Mouse (Mus musculus) frontal cortex, postnatal 25 days (tissue): ENCODE measurements around the gene Sftpd.
A peak's percentile ranks its signal among the peaks of the same experiment; 100 is the strongest.

Experiments used
- DNase-seq, 2 experiments: peaks; one replicate each; pipeline ENCODE4 v3.0.0; 2022; ENCODE audit warnings: low spot score in 2 of 2

Gene Sftpd

DNA sequence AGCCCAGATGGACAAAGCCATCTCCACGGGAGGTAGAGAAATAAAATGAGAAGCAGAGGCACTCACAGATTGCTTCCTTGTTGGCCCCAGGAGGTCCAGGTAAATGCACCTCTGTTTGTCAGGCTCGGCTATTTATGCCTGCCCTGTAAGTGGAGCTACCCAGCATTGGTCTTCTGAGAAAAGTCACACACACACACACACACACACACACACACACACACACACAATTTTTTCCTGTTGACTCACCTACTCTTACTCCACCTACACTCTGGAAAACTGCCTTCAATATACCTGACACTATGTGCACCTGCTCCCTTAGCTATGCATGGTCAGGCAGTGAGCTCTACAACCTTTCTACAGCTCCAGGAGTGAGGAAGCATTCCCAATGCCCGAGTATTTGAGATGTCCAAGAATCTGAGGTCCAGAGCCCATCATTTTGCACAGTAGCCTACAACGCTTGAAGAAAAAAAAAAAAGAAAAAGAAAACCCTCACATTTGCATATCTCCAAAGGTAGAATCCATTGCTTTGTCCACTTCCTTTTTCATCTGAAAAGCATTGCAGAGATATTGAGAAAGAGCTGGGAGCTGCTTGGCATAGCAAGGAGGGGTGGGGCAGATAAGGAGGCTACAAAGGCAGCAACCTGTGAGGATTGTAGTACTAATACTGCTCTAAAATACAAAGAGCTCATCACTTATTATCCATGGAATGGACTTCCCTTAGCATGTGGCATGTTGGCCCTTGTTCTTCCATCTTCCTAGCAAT lies at the start of gene Sftpd:
Gene Sftpd (minus strand): TSS at position 91 of the 763 bp plus-strand sequence.
- DNase-seq: no peak

DNA sequence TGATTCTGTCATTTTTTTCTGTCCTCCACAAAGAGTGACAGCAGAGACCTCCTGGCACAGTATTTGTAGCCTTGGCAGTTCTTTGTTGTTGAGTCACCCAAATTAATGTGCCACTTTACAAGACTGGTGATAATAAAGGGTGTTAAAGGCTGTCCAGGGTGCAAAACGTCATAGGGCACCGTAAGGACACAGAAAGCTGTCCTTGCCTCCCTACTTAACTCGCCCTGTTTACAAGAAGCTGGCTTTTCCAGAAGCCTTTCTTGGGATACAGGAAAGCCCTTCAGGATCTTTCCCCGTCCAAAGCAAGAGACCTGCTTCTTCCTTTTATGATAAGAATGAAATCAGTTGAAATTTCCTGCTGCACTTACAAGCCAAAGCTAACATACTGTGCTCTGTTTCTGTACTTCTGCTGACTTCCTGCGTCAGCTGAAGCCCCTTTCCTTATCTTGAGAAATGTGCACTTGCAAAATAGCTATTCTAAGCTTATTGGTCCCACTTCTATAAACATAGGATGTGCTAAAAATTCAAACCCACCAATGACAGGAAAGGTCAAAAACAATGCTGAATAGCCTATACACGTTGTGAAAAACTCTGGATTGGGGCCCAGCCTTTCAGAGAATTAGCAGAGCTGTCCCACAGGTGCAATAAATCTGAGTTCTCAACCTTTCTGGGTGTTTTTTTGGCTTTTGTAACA lies 13.2 kb upstream of the Sftpd start:
- no peak for DNase-seq

DNA sequence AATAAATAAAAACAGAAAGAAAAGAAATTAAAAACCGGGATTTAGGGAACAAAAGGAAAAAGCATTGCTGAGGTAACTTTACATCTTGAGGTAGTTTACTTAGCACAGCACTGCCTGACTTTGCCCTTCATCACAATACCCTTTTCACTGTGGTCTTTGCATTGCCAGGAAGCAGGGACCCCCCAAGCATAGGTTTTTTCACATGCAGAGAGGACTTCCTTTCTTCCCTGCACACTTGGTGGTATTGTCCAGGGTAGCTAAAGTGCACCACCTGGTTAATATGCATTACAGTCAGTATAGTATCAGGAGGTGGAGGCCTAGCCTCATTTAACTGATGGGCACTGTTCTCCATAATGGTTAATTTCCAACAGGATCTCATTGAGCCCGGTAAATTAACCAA lies 4.5 kb upstream of the Sftpd start:
- no peak for DNase-seq

DNA sequence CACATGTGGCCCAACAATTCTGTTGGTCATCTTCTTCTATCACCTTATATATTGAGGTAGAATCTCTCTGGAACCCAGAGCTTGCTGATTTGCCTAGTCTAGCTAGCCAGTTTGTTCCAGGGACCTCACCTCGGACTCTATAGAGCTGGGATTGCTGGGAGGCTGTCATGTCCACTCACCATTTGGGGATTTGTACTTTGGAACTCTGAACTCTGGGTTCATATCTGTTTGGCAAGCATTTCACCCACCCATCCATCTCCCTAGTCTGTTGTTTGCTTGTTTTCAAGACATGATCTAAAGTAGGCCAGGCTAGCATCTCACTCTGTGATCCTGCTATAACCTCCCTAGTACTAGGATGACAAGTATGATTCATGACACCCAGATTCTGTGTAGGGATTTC lies 10.1 kb downstream of the Sftpd start:
- DNase-seq: no peak

DNA sequence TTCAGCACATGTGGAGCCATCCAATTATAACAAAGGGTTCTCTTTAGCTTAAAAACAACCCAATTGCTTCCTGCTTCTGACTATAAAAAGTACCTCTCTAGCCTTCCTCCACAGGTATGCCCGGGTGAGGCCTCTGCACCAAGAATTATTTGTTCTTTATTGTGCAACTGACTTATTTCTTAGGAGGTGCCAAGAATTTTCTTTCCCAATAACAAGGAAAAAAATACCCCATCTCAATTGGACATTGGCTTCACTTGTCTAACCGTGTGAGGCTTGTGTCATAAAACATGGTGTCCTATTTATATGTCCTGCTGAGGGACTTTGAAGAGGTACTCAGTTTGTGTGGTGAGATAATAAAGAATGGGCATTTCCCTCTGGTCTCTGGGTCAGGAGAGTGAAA lies 14.4 kb downstream of the Sftpd start:
- no peak for DNase-seq

DNA sequence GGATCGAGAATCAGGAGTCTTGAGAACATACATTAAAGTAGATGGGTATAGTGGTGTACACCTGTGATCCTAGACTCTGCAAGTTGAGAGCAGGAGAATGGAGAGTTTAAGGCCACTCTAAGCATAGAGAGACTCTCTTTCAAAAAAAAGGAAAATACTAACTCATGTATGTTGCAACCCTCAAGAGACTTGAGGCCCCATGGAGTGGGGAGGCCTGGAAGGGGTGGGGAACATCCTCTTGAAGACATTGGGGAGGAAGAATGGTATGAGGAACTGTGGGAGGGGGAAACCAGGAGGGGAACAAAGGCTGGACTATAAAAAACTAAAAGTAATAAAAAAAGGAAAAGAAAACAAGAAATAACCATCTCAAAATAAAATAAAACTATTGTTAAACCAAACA lies 16.4 kb downstream of the Sftpd start:
- DNase-seq: no peak

DNA sequence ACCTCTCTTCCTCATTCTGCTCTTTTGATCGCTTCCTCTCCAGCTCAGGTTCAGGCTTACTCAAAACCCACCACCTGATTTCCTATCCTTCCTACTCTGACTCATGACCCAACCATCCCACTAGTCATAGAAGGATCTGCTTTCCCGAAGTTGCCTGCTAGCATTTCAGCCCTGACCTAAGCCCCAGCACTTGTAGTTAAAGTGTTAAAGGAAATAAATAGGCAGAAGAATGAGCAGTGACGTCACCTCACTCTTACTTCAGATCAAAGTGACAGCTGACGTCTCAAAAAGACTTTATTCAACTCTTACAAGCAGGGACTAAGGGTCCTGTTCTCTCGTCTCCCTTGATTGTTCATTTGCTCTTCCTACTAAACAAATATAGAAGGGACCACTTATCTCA lies 17.7 kb downstream of the Sftpd start:
- no peak for DNase-seq

DNA sequence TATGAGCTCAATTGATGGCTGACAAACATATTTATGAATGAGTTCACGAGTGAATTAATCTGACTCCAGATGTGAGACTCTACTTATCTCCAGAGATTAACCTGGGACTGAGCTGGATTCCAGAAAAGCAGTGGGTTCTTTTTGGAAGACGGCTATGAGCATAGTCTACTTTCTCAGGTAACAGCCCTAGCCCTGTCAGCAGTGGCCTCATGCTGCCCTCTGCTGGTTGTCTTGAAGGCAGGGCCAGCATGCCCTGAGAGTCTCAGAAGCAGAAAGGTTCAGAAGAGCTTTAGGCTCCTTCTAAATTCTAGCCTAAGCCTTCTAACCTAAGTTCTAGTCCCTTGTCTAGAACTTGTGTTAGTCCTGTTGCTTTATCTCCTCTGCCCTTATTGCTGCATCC lies 22.3 kb downstream of the Sftpd start:
- DNase-seq: peak; percentile 4 to 11

DNA sequence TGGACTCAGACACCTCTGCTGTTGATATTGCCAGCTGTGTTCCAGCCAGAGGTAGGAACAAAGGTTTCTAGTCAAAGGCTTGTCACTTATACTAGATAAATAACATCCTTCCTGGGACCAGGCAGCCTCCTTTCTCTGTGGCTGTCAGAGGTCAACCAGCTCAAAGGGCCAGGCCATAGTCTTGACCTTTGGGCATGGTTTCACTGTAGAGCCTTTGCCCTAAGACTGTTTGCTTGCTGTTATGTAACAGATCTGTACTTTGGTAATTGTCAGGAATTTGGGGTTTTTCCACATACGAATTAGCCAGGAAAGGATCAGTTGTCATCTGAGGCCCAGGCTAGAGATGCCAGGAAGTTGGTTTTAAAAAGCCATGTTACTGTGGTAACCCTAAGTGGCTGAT lies 24.2 kb downstream of the Sftpd start:
- no peak for DNase-seq

DNA sequence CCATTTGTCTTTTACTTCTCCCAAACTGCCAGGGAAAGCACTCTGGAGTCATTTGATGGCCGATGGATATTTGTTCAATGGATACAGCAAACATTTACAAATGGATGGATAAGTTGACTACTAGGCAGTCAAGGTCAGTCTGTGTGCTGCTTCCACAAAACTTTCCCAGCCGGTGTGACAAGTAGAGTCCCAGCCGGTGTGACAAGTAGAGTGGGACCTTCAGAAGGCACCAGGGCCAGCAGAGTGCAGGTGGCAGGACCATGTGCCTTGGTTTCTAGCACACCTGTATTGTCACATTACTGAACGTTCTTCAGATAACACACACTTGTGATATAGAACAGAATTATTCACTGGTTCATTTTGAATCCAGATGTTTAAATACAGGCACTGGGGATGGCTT lies 24.9 kb downstream of the Sftpd start:
- DNase-seq: no peak

DNA sequence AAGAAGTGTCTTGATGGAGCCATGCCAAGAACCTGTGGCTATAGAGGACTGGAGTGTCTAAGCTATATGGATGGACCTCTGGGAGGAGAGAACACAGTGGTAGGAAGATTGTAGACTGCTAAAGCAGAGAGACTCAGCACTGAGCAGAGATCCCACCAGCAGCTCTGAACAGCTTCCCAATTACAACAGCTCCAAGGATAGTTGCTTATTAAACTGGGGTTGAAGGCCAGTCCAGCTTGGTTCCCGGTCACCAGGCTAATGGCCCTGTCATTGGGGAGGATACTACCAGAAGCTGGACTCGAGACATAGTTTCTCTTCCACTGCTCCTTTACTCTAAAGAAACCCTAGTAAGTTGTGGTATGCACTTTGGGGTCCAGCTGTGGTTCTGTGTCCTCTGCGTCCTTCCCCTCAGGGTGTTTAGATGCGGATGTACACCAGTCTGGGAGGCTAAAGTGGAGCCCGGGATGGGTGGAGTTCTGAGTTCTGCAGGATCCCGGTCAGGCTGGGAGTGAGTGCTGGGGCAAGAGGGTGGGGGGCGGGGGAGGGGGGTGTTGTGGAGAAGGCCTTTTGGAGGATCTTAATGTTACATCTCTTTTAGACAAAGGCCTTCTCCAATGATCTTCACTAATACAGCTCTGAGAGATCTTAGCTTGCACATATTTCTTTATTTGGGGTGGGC lies 33.6 kb downstream of the Sftpd start, which contains the start of gene Mbl1:
Gene Mbl1 (plus strand): TSS at position 239 of the 679 bp plus-strand sequence.
- DNase-seq: no peak

DNA sequence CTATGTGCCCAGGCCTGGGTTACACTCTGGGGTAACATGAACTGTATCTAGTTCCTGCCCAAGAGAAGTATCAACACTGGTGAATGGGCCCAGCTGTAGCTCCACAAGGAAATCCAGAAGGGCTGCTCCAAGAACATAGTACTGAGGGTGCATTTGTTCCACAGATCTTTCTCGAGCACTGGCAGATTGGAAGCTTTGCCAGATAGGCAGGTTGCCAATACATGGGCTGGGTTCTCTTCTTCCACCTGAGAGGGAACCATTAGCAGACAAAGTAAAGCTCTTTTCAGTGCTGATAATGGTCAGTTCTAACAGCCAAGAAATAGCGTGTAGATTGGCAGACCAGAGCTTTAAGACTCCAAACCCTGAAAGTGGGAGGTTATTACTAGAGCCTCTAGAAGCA lies 37.6 kb downstream of the Sftpd start:
- no peak for DNase-seq

DNA sequence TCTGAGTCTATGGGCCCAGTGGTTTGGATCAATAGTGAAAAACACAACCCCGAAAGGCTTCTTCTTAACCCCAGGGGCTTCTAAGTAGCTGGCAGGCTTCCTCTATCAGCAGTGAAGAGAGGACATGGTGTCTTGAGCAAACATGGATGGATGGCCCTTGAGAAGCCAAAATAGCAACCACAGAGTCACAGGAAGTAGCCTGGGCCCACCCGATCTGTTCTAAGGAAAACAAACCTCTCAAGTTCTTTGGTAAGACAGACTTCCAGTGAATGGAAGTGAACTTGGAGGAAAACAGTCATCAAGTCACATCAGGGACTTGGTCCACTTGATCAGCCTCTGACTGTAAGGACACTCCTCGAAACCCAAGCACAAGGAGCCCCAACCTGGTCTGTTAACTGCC lies 38.0 kb downstream of the Sftpd start:
- no peak for DNase-seq

DNA sequence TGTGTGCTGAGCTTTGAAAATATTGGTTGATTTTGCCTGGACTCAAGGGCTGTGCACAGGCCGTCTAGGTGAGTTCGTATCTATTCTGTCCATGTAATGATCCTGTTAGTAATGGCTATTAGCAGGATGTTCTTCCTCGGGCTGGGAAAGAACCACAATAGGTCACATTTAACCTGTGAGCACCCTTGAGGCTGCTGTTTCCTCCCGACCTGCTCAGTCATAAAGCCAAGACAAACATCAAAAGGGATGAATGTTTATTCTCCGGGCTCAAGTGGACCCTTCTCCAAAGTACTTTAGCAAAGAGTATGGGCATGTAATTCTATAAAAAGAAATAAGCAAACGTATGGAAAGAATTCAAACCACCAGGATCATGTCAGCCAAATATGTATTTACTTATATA lies 38.9 kb downstream of the Sftpd start:
- DNase-seq: no peak

DNA sequence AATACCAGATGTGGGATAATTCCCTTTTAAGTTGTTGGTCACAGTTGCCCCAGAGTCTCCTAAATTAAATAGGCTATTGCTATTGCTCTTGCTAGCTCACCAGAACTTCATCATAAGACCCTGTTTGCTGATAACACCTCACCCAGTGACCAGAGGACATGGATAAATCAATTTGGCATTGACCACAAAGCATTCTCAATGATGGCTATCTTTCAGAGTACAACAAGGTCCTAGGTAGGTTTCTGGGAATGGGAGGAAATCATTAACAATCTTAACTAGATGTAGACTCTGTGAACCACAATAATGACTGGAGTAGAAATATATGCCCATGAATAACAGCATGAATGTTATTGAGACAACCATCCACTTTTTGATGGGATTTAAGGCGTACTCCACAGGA lies 44.3 kb downstream of the Sftpd start:
- DNase-seq: no peak

DNA sequence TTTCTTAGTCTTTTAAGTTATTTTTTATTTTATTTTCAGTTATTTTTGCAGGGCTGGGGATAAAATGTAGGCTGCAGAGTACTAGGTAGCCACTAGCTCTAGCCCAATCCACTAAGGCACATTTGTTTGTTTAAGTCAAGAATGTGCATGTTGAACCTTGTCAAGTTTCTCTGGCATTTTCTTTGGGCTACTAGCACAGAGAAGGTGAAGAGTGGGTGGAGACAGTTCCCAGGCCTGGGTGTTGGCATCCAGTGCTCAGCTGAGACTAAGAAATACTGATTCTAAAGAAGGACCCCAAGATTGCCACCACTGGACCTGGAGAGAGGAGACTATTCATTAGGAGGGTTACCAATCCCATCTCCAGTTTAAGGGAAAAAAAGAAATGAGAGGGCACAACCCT lies 47.9 kb downstream of the Sftpd start:
- no peak for DNase-seq

DNA sequence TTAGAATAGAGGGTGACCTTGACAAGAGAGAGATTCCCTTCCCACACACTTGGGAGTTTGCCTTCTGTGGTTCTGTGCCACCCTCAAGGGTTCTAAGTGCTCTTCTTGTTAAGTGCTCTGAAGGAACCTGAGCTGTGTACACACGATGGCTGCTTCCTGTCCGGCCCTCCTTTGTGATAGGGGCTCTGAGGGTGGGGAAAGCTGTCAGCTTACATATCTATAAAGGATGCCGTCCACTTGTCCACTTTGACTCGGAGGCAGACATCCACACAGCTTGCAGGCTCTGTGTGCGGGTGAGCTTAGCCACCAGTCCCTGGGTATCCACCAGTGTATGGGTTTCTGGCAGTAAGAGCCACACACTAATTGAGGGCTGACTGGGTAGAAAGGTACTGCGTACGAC lies 53.4 kb downstream of the Sftpd start, which contains the start of gene Sftpa1:
Gene Sftpa1 (plus strand): TSS at position 243 of the 400 bp plus-strand sequence.
- DNase-seq: no peak

DNA sequence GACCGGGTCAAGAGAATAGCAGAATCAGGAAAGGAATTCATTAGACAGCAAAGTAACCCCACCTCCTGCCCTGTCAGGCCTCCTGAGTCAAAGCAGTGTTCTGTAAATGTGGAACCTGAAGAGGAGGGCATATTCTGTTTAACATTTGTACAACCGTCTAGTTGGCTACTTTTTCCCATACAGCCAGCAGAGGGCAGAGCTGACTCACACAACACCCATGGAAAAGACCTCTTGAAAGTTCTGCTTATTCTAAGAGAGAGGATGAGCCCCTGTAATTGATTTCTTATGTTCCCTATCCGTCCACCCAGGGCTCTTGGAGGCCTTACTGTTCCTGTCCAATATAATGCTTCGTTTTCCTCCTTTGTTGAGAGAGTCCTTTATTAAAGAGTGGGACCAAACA lies 57.0 kb downstream of the Sftpd start:
- DNase-seq: peak; percentile 8 to 9

DNA sequence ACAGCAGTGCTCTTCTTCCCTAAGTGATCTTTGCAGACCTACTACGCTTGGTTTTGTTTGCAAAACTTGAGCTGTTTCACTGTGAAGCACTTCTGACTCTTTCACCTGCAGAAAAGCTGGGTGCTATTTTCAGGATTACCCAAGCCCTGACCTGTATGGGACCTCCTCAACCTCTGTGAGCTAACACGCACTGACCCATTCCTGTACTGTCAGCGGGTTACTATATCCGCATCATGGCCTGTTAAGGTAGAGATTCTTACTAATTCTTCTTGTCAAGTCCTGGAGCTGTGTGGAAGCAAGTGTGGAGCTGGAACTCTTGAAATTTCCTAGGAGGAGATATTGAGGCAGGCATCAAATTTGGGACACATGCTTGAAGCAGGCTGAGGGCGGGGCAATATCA lies 60.3 kb downstream of the Sftpd start:
- no peak for DNase-seq
